9 mouse cellular contexts compared by ENCODE assay signal in the genomic region with DNA sequence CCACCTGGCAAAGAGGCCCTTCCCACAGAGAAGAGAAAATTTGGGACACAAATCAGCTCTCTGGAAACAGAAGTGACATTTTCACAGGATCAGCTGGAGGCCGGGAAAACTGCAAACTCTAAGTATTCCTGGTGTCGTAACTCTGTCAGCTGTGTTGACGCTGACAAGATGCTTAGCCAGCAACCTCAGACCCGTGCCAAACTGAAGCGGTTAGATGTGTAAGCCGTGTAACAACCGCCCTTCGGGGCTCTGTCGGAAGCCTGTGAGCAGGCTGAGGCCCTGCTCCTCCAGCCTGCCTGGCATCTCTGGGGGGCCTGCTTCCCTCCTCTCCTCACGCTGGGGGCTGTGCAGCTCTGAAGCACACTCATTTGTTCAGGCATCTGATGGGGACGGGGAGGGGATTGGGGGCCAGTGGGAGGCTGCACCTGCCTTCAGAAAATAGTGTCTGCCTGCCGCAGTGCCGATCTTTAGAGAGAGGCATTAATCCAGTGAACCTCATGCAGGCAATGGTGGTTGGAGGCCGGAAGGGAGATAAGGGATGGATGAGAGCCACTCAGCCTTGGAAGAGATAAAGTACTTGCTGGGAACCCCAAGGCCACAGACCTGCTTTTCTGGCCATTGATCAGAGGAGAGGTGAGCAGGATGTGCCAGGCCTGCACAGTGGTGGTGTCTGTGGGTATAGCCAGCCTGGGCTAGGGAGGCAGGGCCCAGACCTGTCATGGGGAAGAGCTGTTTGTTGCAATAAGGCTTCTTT.
DNase-seq lines count a peak whose midpoint lies in the region; TF ChIP-seq lines count a peak whose summit lies in the region.
"Had no signal": no experiment of that assay in that cellular context is flagged by ENCODE, and none has a peak within 500 bp of the region (broad histone marks: within the 10 kb centered on the region; RNA-seq: fewer than 3 reads in every experiment).

No protein-coding gene starts in this region.

- peak; percentile 24 for DNase-seq in liver, adult 2 months (ENCODE audit: extremely low read depth, low read depth, low spot score)
- no peak for DNase-seq in liver
- no peak for DNase-seq in heart, embryonic 10.5 days (ENCODE audit: low spot score)
- DNase-seq in kidney, postnatal 36 days = peak; percentile 49 to 54
- DNase-seq in thymus, adult 2 months = no peak
- no peak for DNase-seq in thymus, postnatal 0 days (ENCODE audit: low spot score)
- DNase-seq: liver, embryonic 13.5 days had no signal

- no peaks in the 10 kb centered on the region for H3K9me3 ChIP-seq in heart, embryonic 10.5 days
- H3K9me3 ChIP-seq: liver, embryonic 13.5 days had no signal

- no peak for TF ChIP-seq CTCF in liver, adult 2 months (IDR thresholded peaks at IDR 0.05; ENCODE audit: low read depth, low read length)
- TF ChIP-seq CTCF in cortical plate, adult 2 months (IDR thresholded peaks at IDR 0.05; ENCODE audit: extremely low read depth, insufficient read depth, low read length) = no peak
- TF ChIP-seq CTCF in thymus, adult 2 months (IDR thresholded peaks at IDR 0.05; ENCODE audit: borderline replicate concordance, control insufficient read depth, extremely low read depth, insufficient read depth, low read length, poor library complexity) = no peak

- H3K27ac ChIP-seq in liver, adult 2 months (replicated peaks; ENCODE audit: insufficient read depth, low read depth, low read length) = no peak overlapping the region
- H3K27ac ChIP-seq in cortical plate, adult 2 months (ENCODE audit: insufficient read depth, low read length) = peak overlapping the region; percentile 49; the same call in 1 of the 2 replicates
- peak overlapping the region; percentile 90 for H3K27ac ChIP-seq in heart, embryonic 10.5 days
- peak overlapping the region; percentile 84 for H3K27ac ChIP-seq in macrophage
- H3K27ac ChIP-seq in thymus, adult 2 months (ENCODE audit: control insufficient read depth, insufficient read depth, low read length) = no peak overlapping the region
- H3K27ac ChIP-seq: liver, embryonic 13.5 days had no signal

- H3K27me3 ChIP-seq in liver, adult 2 months (ENCODE audit: control insufficient read depth, insufficient read depth, low read length) = no peaks in the 10 kb centered on the region
- H3K27me3 ChIP-seq in heart, embryonic 10.5 days (ENCODE audit: insufficient read depth, poor library complexity, severe bottlenecking) = no peaks in the 10 kb centered on the region
- no peaks in the 10 kb centered on the region for H3K27me3 ChIP-seq in thymus, adult 2 months (ENCODE audit: control insufficient read depth, insufficient read depth, low read length)
- H3K27me3 ChIP-seq: liver, embryonic 13.5 days had no signal

- H3K9ac ChIP-seq in liver, adult 2 months (ENCODE audit: low read depth, low read length) = no peak overlapping the region
- H3K9ac ChIP-seq: liver, embryonic 13.5 days had no signal

- H3K36me3 ChIP-seq in liver, adult 2 months (ENCODE audit: control insufficient read depth, insufficient read depth, low read length) = no peaks in the 10 kb centered on the region
- no peaks in the 10 kb centered on the region for H3K36me3 ChIP-seq in heart, embryonic 10.5 days
- H3K36me3 ChIP-seq in macrophage (ENCODE audit: inconsistent target) = no peaks in the 10 kb centered on the region; the same call in 1 of the 2 replicates
- no peaks in the 10 kb centered on the region for H3K36me3 ChIP-seq in thymus, adult 2 months (ENCODE audit: control insufficient read depth, insufficient read depth, low read length)
- H3K36me3 ChIP-seq: liver, embryonic 13.5 days had no signal

- TF ChIP-seq POLR2A in liver, adult 2 months (IDR thresholded peaks at IDR 0.05; ENCODE audit: extremely low read depth, insufficient read depth, low read length) = no peak
- TF ChIP-seq POLR2A in cortical plate, adult 2 months (IDR thresholded peaks at IDR 0.05; ENCODE audit: extremely low read depth, insufficient read depth, low read length) = no peak
- TF ChIP-seq POLR2A in thymus, adult 2 months (IDR thresholded peaks at IDR 0.05; ENCODE audit: control insufficient read depth, extremely low read depth, insufficient read depth, low read length, poor library complexity) = no peak

- 25% methylated on average over 14 of the region's 14 CpGs for WGBS in liver, adult 2 months
- WGBS in heart, embryonic 10.5 days = 26% methylated on average over 14 of the region's 14 CpGs
- WGBS in macrophage (ENCODE audit: missing documents) = 56% methylated on average over 10 of the region's 14 CpGs
- WGBS in thymus, adult 2 months = 92% methylated on average over 14 of the region's 14 CpGs

- H3K4me1 ChIP-seq in liver, adult 2 months (ENCODE audit: control insufficient read depth, insufficient read depth, low read length) = peaks cover 6% of the 10 kb centered on the region
- peaks cover 21% of the 10 kb centered on the region for H3K4me1 ChIP-seq in cortical plate, adult 2 months (ENCODE audit: control insufficient read depth, insufficient read depth, low read length)
- peaks cover 64% of the 10 kb centered on the region for H3K4me1 ChIP-seq in heart, embryonic 10.5 days
- no peaks in the 10 kb centered on the region for H3K4me1 ChIP-seq in thymus, adult 2 months (replicated peaks; ENCODE audit: control insufficient read depth, insufficient read depth, low read length)

- H3K79me2 ChIP-seq in liver, adult 2 months (ENCODE audit: control insufficient read depth, insufficient read depth, low read length) = no peaks in the 10 kb centered on the region
- peaks cover 99% of the 10 kb centered on the region for H3K79me2 ChIP-seq in macrophage (ENCODE audit: inconsistent target)

- no peak overlapping the region for H3K4me3 ChIP-seq in liver, adult 2 months (ENCODE audit: insufficient read depth, low read depth, low read length)
- no peak overlapping the region for H3K4me3 ChIP-seq in cortical plate, adult 2 months (ENCODE audit: insufficient read depth, low read length)
- H3K4me3 ChIP-seq in heart, embryonic 10.5 days = peak overlapping the region; percentile 24
- no peak overlapping the region for H3K4me3 ChIP-seq in macrophage (ENCODE audit: inconsistent target)
- H3K4me3 ChIP-seq in thymus, adult 2 months (ENCODE audit: control insufficient read depth, insufficient read depth, low read length) = no peak overlapping the region
- H3K4me3 ChIP-seq: liver, embryonic 13.5 days had no signal

Comparison
In these comparisons a context has a peak if more than half of its experiments do, and no peak if none do; other contexts are left out.
1. DNase-seq: peak in liver, adult 2 months (single experiment) and kidney, postnatal 36 days (2 of 2); none in liver (single experiment), heart, embryonic 10.5 days (single experiment), thymus, adult 2 months (single experiment) and thymus, postnatal 0 days (single experiment).
2. H3K27ac ChIP-seq: peak in cortical plate, adult 2 months (single experiment), heart, embryonic 10.5 days (single experiment) and macrophage (single experiment); none in liver, adult 2 months (single experiment) and thymus, adult 2 months (single experiment).